Mouse (Mus musculus): ENCODE measurements around the gene Dtnbp1.
A peak's percentile ranks its signal among the peaks of the same experiment; 100 is the strongest.

Gene Dtnbp1

DNA sequence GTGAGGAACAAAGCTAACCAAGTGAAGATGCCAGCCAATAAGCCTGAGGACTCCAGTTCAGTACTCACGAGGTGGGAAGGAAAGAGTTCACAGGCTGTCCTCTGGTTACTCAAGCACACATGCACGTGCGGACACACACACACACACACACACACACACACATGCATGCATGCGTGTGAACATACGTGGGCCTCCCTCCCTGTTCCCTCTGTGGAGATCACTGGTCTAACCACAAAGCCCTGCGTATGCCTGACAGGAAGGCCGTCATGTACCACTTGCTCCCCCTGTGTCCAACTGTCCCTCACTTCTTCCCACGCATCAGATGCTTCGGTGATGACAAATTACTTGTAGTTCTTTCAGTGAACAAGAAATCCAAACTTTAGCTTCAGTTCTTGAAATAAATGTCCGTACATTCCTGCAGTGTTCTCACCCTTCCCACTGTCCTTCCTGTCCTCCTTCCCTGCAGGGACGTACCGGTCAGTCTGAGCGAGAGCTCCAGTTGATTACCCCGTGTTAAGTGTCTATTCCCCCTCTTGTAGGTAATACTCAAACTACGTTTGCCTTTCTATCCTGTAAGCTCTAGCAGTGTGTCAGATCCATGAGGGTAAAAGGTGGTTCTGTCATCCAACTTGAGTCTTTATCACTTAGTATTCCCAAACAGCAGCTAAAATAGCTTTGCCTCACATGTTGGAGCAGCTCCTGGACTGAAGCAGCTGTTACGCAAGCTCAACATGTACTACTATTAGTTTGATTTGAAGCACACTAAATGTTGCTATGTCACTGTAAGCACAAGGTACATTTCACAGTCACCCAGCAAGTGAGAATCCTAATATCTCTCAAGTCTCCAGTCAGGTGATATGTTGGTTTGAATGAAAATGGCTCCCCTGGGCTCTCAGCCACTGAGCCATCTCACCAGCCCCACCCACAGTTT is 53.4 kb downstream of the Dtnbp1 start:
- DNase-seq (ENCODE audit: low spot score) = no peak

DNA sequence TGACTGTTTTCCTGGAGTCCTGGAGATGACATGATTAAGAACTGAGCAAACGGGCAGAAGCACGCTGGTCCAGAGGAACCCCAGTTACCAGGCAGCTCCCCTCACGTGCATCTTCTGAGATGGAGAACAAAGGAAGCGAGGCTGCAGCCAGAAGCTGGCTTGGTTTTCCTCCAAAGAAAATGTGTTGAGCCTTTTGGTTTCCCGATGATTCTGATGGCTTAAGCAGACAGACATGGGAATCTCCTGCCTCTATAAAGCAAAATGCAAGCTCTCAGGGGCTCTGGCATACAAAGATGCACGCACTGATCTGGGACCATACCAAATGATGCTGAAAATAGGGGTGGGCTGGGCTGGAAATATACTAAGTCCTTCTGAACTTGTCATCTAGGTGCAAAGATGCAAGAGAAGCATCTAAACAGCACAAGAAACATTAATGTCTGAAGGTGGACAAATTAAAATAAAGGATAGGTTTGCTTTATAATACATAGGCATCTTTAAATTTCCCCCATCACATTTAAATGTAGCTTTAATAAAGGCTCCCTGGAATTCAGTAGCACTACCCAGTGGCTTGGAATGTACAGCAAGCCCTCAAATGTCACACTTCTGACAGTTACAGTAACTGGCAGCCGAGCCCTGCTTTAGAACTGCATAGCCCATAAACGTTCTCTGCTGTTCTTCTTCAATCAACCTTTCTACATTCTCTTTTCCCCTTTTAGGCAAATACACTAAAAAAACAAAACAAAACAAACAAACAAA is 54.9 kb downstream of the Dtnbp1 start:
- DNase-seq (ENCODE audit: low spot score) = no peak

DNA sequence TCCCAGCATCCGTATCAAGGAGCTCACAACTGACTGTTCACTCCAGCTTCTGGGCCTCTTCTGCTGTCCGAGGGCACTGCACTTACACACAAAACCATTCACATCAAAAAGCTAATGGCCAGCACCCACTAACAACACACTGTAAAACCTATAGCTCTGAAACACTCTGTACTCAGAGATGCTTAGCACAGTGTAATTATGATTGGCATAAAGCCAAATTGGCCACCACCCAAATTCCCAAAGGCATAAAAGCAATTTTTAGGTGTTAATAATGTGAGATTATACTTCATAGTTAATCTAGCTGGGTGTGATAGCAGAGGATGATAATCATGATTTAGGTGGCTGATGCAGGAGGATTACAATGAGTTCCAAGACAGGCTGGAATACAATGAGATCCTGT is 58.3 kb downstream of the Dtnbp1 start:
- DNase-seq (ENCODE audit: low spot score) = no peak

DNA sequence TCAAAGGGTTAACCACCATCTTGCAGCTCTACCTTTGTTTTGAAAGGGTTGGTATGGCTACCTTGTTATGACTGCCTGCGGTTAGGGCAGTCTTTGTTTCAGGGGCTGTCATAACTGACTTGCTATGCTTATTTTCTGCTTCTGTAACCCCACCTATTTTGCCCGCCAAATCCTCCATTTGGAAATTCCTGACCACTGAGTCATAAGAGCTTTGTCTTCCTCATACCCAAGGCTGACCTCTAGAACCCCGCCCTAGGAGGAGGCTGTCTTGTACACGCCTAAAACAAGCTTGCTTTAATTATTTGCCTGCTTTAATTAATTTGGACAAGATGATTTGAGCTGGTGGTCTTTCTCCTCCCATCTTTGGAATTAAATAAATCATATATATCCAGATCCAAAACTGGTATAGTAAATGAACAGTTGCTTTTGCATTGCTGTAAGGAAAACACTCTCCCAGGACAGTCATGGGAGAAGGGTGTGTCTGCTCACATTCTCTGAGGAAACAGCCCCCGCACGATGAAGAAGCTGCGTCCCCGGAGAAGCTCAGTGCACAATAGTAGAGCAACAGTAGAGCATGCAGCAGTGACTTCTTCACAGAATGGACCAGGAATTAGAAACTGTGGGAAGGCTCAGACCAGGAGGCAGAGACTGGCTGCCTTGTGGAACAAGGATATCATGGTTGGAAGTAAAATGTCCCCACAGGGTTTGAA is 62.5 kb downstream of the Dtnbp1 start:
- DNase-seq (ENCODE audit: low spot score) = peak; percentile 39

DNA sequence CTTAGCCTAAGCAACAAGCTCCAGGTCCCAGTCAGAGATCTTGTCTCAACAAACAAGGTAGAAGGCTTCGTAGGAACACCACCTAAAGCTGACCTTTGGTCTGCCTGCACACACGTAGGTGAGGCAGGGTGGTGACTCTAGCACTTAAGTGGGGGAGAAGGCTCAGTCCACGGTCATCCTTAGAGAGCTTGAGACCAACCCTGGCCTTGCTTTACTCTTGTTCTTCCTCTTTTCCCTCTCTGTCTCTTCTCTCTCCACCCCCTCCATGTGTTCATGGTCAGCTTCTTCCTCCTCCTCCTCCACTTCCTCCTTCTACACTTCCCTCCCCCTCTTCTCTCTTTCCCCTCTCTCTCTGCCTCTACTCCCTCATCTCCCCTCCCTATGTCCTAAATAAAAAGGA is 64.3 kb downstream of the Dtnbp1 start:
- no peak for DNase-seq (ENCODE audit: low spot score)

DNA sequence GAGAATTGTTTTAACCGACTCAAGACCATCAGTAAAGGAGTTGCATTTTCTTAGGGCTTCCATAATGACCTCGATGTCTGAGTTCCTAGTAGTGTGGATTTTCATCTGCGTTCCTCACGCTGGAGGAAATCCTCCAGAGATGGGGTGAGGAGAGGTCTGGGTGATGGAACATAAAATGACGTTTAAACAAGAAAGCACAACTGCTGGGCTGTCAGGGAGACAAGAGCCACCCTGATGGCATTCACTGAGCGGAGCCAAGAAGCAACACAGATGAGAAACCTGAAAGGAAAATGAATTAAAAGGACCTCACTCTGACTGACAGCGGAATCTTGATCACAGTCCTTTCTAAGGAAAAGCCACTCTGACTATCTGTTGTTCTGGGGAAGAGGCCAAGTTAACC is 68.4 kb downstream of the Dtnbp1 start:
- no peak for DNase-seq (ENCODE audit: low spot score)

DNA sequence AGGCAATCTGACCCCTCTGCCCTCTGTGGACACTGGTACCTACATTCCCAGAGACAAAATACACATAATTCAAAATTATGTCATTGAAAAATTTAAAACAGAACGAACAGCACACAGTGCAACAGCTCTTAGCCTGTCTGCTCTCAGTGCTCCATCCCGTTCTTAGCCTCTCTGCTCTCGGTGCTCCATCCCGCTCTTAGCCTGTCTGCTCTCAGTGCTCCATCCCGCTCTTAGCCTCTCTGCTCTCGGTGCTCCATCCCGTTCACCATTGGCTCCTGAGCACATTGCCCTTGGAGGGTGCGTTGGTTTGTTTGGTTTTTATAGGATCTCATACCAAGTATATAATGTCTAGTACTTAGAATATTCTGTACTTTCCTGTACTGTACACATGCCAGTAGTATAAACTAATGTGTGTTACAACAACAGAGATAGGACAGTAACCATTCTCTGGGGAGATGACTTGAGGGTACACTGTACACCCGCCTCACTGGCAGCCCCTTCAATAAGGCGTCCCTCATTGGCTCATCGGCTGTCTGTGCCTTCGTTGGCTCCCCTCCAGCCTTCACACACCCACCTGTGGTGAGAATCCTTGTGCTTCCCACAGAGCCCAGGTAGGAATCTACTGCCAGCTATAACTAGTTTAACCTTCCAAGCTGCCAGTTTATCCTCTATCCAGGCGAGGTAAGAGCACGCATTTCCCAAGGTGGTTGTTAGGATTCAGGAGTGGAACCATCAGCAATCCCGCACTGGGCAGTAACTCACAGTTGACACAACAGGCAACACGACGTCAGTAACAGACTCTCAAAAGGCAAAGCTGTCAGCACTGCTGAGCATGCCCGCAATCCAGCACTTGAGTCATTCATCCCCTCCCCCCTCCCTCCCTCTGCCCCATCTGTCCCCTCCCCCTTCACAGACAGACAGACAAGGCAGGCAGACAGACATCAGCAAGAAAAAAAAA is 69.4 kb downstream of the Dtnbp1 start:
- no peak for DNase-seq (ENCODE audit: low spot score)

DNA sequence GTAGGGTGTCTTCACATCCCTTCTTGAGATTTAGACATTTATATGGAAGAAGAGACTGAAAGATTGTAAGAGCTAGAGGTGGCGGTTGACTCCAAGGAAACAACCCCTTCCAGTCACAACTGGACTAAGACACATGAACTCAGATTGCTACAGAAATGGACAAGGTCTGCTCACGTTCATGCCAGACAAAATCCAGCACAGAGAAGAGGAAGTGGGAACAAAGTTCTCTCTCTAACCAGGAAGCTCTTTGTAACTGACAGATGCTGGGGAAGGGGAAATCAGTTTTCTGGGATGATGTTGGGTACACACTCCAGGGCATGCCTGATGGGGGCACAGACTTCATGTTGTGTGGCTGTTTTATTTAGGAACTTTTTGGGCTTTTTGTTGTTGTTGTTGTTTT is 75.6 kb downstream of the Dtnbp1 start:
- DNase-seq (ENCODE audit: low spot score) = no peak

DNA sequence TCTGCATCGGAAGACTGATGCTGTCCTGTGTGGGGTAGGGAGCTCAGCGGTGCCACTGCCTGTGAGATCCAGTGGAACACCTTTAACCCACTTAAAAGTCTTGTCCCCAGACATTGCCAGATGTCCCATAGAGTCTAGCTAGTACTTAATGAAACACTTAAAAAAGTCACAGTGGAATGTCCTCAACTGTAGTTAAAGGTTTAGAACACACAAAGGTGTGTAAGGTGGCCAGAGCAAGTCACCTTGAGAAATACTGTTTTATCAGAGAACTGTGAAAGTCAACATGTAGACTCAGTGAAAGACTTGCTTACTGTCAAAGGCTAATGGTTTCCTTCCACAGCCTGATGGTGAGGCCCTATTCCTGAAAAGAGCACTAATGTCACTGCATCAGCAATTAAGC is 76.8 kb downstream of the Dtnbp1 start:
- DNase-seq (ENCODE audit: low spot score) = no peak

DNA sequence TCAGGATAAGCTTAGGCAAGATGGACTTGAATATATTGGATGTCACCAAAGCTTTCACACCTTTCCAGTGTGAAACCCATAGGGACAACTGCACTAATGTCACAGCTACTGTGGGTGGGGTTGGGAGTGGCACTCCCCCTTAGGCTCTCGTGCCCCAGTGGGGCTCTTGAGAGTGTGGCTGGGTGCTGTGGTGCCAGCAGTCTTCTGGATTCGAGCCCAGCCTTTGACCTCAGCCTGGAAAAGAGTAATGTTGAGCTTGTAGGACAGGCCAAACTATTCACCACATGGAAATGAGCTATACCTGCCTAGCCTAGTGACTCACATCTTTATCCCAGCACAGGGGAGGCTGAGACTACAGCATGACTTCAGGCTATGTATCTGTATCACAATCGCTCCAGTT is 77.9 kb downstream of the Dtnbp1 start:
- DNase-seq (ENCODE audit: low spot score) = no peak

DNA sequence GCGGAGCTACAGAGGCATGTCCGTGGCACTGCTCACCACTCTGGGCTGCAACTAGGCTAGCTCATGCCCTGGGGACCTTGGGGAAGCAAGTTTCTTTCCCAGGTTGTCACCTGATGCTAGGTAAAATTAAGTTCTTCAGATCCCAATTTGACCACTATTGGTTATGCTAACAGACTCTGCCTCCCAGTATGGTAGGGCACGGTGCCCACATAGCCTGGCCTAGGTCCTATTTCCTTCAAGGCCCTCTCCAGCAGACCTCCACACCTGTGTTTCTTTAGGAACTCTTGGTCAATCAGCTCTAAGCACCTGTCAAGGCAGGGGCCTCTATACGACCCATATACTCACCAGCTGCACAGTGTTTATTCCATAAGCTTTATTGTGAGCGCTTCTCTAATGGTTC is 80.2 kb downstream of the Dtnbp1 start:
- DNase-seq (ENCODE audit: low spot score) = no peak

DNA sequence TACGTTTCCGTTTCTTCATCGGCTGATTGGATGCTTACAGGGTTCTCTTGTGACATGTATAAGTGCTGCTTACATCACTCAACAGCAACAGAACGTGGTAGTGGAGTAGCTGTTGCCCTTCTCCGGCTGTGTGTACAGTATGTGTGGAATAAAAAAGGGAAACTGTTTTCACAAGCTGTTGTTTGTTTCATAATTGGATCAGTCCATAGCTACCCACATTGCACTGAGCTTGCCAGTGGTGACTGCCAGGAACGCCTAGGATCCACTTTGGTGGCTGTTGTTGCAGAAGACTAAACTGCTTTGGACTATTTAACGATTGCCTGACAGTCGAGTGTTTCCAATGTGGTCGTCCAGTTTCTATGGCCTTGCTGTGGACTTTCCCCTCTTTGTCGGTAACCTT is 80.9 kb downstream of the Dtnbp1 start:
- no peak for DNase-seq (ENCODE audit: low spot score)

DNA sequence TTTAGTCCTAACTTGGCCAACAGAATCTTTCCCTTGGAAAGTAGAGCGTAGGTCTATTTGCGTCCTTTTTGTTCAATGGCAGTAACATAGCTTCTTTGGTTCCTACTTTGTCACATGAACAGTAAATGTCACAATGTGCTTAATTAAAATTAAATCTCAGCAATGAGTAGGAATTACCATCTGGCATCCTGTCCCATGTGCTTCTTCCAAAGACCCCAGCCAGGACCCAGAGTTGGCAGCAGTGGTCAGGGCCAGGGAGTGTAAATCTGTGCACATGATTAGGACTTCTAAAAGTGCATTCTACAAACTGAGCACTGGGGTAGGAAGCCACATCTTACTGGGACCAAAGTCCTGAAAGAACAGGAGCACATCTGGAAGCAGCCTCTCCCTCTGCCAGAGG is 83.7 kb downstream of the Dtnbp1 start:
- no peak for DNase-seq (ENCODE audit: low spot score)

DNA sequence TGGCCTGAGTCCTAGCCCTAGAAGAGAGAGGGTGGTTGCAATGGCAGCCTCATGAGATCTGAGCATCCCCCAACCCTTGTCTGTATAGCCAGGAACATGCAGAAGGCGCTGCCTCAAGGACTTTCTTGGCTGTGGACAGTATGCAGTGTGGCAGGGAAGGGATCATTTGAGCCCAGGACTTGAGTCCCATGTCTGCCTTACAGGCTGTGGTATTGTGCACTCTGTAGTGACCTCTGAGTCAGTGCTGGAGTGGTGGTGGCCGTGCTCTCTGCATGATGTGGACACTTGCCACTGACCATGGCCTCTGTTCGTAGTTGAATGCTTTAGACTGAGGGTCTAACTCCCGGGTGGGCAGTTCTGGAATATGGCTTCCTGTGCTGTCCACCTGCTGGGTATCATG is 84.7 kb downstream of the Dtnbp1 start:
- no peak for DNase-seq (ENCODE audit: low spot score)

DNA sequence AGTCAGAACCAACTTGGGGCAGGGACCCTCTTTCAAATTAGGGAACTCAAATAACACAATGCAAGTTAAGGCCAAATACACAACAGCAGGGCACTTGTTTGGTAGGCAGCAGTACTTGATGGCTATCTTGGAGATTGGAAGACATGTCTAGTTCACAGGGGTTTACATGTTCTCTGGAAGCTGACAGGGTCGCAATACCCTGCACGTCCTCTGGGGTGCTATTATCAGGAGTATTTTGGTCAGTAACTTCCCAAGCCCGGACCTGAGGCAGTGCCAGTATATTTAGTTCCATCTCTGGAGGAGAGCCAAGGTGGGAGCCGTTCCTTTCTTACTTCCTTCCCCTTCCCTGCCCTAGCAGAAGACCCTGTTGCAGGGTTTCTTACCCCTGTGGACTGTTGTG is 86.0 kb downstream of the Dtnbp1 start:
- no peak for DNase-seq (ENCODE audit: low spot score)

DNA sequence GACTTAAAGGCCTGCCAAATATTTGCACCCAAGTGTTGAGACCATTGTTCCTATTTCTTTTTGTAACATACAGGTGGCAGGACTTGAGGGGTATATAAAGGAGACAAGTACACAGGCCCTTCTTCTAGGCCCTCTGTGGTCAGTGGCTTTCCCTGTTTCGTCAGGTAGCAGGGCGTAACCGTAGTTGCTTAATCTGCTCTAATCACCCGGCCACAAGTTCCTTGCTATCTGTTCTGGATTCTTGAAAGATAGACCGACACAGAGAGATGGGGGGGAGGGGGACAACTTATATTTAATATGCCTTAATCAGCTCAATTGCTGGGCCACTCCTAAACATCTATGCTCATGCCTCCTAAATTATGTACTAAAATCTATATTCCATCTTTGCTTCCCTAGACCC is 86.6 kb downstream of the Dtnbp1 start:
- no peak for DNase-seq (ENCODE audit: low spot score)

DNA sequence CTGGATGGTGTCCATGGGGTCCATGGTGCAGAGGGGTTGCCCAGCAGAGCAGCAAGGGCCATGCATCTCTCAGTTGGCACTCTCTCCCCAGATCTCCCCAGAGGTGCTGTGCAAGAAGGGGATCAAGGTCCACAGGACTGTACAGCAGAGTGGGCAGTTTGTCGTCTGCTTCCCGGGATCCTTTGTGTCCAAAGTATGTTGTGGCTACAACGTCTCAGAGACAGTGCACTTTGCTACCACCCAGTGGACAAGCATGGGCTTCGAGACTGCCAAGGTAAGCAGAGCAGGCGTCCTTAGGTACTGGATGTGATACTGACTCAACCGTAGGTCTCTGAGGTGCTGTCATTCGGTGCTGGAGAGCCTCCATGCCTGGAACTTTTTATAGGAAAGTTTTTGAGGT is 88.4 kb downstream of the Dtnbp1 start:
- DNase-seq (ENCODE audit: low spot score) = no peak

DNA sequence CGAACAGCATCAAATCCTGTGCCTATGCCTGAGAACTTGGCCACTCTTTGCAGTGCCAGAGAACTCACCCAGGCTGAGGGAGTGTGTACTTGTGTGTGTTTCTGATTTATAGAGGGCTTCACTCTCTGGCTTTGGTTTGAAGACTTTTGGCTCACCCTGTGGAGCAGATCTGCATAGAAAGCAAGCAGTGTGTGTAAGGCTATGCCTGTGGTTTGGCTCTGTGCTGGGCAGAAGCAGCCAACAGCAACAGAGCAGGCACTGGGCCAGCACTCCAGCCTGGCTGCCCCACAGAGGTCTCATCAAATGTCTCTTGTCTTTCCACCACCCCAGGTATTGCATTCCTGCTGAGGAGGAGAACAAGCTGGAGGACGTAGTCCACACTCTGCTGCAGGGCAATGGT is 89.1 kb downstream of the Dtnbp1 start:
- peak; percentile 62 for DNase-seq (ENCODE audit: low spot score)

DNA sequence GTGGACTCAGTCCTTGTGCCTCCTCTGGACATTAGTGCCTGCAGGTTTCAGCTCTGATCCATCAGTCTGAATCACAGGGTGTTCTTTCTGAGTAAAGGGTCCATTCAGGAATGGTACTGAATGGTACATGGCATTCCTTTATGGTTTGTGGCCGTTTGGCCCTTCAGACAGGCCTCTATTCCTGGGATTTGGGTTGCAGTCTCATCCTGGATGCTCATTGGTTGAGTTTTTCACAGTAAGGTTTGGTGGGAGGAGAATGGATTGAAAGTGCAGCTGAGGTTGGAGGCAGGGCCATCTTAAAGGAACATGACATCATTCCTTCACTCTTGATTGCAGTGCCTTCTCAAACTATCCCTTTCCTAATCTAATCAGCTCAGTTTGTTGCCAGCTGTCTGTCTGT is 93.2 kb downstream of the Dtnbp1 start:
- no peak for DNase-seq (ENCODE audit: low spot score)

DNA sequence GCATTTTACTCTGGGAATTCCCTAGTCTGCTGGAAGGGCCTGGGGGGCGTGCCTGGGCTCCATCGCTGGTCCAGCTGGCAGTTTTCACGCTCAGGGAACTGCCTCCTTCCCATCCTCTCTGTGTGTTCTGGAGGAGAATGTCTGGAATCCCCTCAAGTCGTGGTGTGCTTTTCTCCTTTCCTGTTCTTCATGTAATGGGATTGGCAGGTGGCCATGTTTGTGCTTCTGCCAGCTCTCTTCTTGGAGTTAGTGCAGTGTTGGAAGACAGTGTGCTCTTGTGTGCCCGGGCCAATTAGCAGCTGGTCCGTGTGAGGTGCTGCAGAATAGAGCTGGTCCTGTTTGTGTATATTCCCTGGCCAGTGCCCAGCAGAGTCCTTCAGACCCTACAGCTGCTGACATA is 94.2 kb downstream of the Dtnbp1 start:
- DNase-seq (ENCODE audit: low spot score) = peak; percentile 91

DNA sequence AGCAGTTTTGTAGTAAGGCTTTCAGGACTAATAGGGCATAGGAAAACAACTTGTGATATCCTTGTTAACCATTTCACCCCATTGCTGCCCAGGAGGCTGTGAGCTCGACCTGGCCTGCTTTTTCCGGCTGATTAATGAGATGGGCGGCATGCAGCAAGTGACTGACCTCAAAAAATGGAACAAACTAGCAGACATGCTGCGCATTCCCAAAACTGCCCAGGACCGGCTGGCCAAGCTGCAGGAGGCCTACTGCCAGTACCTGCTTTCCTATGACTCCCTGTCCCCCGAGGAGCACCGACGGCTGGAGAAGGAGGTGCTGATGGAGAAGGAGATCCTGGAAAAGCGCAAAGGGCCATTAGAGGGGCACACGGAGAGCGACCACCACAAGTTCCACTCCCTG is 95.8 kb downstream of the Dtnbp1 start:
- DNase-seq (ENCODE audit: low spot score) = no peak

DNA sequence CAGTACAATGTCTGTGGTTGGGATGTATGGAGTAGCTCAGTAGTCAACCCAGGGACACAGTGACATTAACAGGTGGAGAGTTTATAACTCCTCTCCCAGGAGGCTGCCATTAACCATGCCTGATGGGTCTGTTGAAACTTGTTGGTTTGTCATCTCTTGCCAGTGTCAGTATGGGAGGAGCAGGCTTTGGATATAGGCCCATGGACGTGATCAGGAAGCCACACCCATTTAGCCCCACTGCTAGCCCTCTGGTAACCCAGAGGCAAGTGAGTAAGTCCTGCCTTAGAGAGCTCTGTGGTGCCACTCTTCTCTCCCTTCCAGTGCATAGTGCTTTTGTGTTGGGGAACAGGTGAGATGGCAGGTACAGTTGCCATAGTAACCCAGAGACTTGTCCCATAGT is 97.7 kb downstream of the Dtnbp1 start:
- DNase-seq (ENCODE audit: low spot score) = no peak

Measured in urinary bladder, postnatal 14 days (tissue).